Mouse (Mus musculus): Measurements from ENCODE around the gene Tmtc4.
A peak's percentile ranks its signal among the peaks of the same experiment; 100 is the strongest.

Tmtc4 gene

DNA sequence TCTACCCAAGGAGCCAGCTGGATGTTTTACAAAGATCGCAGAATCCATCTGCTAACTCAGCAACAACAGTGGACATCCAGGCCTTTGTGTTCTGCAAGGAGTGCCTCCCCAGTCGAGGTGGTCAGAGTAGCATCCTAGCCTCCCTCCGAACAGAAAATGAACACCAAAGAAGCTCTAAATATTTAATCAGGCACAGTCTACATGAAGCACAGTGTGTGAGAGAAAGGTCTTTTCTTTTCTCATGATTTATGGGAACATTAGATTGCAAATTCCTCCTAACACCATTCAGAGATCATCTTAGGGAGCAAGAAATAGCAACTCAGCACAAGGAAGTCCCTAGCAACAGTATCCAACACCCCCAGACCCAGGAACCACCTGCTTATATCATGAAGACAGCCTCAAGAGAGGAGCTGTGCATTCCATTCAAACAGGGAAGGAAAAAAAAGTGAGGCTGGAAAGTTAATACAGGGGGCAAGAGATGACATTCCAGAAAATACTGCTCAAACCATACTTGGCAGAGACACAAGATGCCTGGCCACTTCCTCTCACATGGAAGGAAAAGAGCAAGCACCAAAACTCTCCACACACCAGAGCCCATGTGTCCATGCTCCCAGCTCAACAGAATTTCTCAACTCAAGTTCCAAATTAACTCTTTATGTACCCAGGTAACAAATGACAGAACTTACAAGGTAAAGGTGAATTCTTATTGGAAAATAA is 8.8 kb downstream of the Tmtc4 start:
- no peak for DNase-seq (ENCODE audit: low spot score)

DNA sequence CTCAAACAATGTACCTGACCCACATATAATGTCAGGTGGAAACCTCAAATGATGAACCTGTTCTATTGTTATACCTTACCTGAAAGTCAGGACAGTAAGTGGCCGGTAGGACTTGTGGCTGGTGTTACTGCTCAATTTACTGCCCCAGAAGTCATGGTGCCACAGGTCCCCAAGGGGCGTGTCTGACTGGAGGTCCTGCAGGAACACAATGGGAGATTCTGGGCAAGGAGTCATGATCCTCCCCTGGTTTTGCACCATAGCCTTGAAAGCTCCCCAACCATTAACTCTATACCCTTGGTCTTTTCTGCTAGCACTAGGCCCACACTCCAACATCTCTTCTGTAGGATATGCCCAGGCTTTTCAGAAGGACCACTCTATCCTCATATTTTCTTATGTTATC is 10.7 kb downstream of the Tmtc4 start:
- DNase-seq (ENCODE audit: low spot score) = no peak

DNA sequence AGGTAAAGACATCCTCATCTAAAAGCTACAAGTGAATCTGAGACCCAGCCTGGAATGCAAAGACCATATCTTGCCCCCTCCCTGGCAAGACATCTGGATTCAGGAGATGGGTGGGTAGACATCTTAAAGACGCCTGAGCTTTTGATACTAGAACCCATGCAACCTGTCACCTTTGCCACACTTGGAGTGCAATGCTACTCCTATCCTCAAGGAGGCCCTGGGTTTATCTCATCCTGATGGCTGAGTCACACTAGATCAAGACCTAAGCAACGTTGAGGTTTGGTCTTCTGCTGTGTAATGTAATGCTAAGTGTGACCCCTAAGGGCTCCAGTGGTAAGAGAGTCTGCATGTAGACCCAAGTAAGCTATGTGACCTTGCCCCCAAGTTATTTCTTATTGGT is 15.8 kb downstream of the Tmtc4 start:
- DNase-seq (ENCODE audit: low spot score) = no peak

DNA sequence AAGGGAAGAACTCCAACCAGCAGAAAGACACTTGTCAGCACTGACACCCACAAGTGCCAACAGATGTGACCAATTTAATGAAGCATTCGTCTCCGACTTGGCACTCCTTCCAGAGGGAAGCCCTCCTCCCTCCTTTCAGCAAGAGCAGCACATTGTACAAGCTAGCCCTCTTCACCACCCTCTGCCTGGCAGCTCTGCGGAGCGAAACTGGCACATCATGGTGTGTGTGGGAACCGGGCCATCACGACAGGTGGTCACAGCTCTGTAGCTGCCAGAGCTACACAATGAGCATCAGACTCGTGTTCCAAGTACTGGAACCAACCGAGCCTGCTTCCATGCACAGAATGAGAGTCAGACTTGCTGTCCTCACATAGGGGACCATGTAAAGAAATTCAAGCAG is 25.9 kb downstream of the Tmtc4 start:
- peak; percentile 6 for DNase-seq (ENCODE audit: low spot score)

DNA sequence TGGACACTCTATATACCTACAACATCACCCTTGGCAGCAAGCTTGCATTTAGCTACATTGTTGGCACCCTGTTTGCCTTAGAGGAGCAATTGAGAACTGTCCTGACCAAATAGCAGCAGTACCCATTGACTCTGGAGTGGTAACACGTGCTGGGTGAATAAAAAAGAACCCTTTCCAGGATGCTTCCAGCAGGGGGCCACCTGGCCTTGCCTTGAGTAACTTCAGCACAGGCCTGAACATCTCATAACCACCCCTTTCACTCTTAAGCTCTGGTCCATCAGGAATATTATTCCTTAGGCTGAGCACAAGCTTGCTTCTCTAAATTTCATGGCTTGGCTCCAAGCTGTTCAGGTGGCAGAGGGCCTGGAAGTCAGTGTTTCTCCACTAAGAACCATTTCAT is 30.5 kb downstream of the Tmtc4 start:
- DNase-seq (ENCODE audit: low spot score) = peak; percentile 60

DNA sequence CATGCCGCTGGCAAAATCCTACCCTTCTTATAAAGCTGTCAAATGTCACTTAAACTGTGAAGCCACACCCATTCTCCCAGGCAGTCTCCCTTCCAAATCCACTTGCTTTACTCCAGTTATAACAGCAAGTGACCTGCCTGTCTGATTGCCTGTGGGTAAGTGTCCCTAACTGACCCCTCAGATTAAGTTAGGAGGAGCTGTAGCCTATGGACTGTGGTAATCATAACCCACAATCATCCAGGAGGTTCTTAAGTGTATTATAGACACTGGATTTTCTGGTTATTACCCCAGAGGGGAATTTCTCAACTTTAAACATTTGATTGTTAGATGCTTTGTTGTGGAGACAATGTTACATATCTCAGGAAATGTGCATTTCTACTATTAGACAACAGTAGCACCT is 31.3 kb downstream of the Tmtc4 start:
- no peak for DNase-seq (ENCODE audit: low spot score)

DNA sequence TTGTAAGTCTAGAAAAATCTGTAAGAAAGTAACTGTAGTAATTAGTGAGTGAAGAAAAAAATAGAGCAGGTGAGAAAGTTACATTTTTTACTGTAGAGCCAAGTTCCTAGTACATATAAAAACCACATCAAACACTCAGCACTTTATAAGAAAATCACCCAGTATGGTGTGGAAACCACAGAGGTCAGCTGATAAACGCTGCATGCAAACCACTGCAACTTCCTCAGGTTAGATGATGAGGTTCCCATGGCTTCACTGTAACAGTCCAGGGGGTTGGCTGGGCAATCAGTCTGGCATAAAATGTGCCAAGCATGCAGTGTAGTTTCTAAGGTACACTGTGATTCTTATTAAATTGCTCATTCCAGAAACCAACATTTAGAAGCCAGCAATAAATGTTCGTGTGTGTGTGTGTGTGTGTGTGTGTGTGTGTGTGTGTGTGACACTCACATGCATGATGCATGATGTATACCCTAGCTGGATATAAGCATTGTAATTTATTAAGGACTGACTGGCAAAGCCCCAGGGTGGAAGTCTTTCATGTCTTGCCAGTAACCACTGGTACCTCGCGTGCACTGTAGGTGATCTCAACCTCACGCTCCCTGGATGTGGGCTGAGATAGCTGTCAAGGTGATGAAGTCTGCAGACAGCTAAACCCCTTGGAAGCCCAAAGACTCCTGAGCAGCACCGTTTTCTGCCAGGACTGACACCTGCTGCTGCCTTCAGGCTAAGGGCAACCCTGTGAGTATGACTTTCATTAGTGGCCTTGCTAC is 32.0 kb downstream of the Tmtc4 start:
- DNase-seq (ENCODE audit: low spot score) = no peak

DNA sequence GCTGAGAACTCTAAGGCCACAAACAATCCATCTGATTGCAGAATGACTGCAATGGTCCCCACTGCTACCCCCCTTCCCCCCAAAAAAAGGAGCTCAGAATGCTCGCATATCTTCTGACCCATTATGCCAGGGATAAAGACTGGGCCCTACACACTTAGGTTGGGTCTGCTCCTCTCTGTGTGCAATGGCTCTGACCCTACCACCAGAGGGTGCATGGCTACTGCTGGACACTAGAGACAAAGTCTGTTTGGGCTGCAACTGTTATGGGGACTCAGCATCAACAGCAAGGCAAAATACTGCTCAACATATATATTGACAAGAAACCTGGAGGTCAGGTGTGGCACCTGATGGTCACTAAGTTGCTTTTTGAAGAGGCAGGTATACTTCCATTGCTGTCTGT is 32.9 kb downstream of the Tmtc4 start:
- DNase-seq (ENCODE audit: low spot score) = peak; percentile 24

DNA sequence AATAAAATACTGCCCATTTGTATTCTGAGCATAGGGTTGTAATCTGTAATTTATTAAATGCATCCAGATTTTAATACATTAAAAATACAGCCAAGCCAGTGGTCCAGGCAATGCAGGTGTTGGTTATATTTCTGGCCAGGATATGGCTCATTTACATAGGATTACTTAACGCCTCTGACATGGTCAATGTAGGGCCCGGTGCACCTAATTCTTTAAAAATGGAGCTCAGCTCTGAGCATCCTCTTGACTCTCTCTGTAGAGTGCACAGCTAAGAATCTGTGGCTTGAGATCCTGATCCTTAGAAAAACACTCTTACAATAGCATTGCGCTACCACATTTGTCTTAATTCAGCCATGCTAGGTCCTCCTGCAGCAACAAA is 40.4 kb downstream of the Tmtc4 start:
- DNase-seq (ENCODE audit: low spot score) = no peak

DNA sequence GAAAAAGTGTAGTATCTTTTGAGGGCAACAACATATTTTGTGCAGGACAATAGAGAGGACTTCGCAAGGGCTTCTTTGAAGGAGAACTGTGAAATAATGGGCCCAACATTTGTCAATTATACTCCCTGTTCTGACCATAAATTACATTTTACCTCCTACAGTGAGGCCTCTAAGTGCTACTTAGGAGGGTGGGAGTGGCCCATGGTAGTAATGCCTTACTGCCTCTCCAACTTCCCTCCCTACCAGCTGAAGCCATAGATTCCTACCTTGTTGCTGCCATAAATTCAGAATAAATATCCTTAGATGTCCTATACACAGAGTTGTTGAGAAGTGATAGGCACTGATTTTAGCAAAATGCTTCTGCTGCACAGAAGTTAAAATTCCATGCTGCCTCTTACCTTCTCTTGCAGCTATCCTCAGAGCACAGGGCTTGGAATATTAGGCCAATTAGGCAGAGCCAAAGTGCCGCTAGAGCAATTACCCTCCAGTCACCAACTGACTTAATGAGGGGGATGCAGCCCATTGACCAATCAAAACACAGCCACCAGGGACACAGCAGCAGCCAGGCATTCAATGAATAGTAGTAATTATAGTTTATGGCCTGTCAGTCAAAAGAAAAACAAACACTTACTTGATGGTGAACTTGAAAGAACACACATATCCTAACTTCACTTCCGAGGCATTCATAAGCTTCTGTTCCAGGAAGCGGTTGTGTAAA is 40.9 kb downstream of the Tmtc4 start:
- peak; percentile 67 for DNase-seq (ENCODE audit: low spot score)

DNA sequence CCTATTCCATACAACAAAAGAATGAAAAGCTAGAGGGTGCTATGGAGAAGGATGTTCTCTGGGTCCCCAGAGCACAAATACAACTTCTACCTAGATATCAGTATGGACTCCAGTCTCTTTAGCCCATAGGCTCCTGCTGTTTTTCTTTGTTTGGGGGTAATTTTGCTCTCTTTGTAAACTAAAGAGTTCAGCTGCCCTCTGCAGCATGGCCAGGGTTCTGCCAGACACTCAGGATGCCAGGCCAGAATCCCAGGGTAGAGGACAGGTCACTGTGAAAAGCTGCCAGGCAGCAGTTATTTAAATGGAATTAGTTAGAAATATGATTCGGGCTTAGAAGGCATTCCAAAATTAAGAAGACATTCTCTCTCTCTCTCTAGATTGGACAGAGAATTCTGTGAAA is 47.4 kb downstream of the Tmtc4 start:
- no peak for DNase-seq (ENCODE audit: low spot score)

DNA sequence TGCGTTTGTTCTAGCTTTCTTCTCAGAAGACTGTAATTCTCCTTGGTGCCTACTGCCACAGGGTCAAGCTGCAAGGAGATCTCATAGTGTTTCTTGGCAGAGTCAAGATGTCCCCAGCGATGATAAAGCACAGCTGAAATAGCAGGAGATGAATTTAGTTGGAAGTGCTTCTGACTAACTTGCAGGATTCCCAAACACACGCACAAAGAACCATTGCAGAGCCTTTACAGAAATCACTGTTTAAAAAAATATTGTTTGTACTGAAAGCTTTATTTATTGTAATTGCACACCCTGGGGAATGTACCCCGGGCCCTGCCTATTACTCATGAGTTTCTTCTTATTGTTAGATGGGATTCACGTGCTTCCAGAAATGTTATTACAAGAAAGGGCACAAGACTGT is 63.8 kb downstream of the Tmtc4 start:
- DNase-seq (ENCODE audit: low spot score) = no peak

DNA sequence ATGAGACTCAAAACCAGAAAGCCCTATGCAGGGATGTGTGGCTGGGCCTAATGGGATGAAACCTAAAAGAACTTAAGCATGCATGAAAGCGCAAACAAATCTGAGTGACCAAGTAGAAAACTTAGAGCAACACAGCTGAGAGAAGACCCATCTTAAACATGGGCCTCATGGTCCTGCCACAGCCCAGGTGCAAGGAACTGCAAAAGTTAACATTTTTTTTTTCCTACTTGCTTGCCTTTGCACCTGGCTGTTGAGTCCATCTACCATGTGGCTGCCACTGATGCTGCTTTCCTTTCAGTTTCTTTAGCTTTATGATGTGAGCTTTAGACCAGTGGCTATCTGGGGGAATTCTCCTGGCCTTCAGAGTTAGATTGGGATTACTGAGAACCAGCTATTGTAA is 66.2 kb downstream of the Tmtc4 start:
- DNase-seq (ENCODE audit: low spot score) = no peak

DNA sequence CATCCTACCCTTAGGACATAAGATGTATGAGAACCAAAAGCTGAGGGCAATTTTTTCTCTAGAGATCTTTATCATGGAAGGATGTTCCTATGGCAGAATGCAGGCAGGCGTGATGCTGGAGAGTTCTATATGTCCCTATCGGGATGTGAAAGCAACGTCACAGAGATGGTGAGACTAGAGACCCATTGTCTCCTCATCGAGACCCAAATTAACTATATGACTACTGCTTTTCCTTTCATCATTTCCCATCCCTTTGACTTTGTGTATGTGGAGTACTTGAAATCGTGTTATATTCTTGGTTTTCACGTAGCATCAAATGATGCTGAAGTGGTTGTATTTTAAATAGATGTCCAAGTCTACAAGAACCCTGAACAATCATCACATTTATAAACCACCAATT is 70.2 kb downstream of the Tmtc4 start, which contains the start of gene Ggact:
Ggact (minus strand) TSS at position 101 of the 400 bp plus-strand sequence.
- DNase-seq (ENCODE audit: low spot score) = no peak

DNA sequence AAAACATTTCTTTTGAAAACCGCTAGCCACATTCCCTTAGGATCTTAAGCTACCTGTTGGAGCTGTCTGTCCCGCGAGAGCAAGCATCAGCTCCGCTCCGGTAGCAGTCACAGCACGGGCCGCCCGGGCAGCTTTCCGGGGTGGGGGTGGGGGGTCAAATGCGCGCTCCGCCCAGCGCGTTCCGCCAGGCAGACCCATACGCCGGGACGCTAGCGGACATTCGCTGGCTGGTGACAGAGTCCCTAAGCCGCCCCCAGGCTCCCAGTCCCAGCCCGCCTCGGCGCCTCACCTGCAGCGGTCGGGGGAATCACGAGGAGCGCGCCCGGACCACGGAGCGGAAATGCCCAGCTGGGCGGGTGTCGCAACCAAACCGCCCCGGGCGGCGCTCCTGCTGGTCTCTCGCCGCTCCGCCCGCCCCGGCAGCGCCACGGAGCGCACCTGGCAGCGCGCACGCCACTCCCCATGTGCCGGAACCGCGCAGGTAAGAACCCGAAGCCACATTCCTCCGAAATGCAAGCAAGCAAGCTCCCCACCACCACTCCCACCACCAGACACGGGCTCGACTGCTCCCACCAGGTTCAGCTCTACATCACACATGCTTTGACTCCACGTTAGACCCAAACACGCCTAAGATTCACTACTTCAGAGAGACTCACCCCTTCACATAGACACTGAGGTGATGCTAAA is 70.9 kb downstream of the Tmtc4 start:
- peak; percentile 66 for DNase-seq (ENCODE audit: low spot score)

DNA sequence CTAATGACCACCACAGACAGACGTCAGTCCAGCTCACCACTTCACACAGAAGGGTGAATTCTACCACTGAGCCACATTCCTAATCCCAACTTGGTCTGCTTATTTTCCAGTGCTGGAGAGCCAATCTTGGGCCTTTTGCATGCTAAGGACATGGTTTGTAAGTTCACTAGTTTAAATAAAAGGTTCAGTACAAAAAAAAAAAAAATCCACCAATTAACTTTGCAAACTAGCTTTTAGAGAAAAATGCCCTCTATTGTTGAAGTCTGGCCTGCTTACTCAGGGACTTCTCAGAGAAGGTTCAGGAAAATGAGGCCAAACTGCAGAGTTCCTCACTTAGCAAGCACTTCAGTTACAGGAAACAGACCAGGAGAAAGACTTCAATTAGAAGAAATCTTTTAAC is 71.7 kb downstream of the Tmtc4 start:
- DNase-seq (ENCODE audit: low spot score) = no peak

DNA sequence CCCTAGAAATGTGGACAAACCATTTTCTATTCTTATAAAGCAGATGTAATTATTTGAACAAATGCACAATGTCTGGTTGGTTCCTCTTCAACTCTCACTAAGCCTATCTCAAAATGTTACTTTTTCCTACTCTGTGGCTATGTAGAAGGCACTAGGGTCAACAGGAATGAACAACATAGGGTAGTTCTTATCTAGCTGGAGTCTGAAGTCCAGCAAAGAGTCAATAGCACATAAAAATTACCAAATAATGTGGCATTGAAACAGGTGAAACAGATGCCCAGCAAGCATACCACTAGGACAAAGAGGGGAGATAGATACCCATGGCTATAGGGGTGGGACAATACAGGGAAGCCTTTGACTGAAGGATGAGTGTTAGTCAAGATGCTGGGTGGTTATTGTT is 72.6 kb downstream of the Tmtc4 start:
- no peak for DNase-seq (ENCODE audit: low spot score)

DNA sequence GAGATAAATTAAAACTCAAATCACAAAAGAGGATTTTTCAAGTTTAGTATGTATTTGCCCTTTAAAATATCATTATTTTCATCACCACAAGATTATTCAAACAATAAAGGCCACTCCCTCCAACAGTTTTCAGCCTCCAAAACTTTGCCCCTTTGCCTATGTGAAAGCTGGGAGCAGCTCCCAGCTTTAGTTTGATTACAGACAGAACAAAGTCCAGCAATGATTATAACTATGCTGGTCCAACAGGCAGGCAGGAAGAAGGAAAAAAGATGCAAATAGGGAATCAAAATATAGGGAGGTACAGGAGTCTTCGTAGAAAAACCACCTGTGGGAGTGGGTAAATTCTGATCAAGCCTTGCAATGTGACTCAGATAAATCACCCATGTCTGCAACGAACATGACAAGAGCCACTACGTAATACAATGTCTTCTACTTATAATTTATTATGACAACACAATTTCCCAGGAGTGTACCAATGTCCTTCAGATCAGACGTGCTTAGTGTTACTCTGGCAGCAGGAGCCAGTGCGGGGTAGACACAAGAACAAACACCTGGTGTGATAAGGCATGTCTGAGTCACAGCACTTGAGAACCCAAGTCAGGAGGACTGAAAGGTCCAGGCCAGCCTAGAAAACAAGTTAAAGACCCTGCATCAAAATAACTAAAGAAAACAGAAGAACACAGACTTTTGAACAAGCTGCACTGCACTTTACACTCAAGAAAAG is 74.3 kb downstream of the Tmtc4 start:
- no peak for DNase-seq (ENCODE audit: low spot score)

DNA sequence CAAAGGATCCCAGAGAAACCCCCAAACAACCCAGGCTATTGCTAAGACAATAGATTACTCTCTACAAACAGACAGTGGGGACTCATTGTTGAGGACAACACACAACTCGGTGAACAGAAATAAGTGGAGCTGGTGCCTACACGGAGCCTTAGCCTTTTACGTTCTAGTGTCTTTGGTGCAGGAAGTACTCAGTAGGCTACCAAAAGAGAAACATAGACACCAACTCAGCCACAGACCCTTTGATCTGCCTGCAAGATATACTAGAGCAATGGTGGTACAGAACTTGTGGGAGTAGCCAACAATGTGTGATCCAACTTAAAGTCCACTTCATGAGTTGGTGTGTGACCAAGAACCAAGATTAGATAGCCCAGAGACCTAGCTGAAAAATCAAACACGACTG is 75.8 kb downstream of the Tmtc4 start:
- no peak for DNase-seq (ENCODE audit: low spot score)

DNA sequence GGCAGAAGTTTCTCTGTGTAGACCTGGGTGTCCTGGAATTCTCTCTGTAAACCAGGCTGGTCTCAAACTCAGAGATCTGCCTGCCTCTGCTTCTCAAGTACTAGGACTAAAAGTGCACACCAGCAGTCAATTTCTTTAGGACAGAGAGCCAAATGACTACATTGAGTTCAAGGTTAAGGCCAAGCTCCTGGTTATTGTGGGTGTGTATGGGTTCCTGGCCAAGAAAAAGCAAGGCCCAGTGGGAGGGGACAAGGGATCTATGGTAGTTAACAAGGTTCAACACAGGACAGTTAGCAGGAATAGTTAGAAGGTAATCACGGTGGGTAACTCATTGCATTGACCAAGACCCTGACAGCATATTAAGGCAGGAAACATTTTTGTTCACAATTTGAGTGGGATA is 78.8 kb downstream of the Tmtc4 start:
- no peak for DNase-seq (ENCODE audit: low spot score)

DNA sequence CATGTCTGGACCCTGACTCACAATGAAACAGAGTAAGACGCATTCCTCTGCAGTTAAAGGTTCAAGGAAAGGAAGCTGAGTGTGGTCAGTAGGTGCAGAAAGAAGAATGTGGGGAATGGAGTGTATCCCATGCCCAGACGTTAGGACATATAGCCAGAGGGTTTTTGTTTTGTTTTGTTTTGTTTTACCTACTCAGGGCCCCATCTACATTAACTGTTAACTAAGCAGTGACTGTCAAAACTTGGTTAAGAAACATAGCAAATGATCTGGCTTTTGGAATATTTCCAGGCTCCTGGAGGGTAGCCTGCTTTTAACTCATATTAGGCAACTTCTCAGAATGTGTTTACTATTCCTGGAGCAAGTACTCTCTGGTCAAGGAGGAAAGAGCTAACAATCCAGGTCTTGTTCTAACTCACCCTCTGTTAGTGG is 79.9 kb downstream of the Tmtc4 start:
- no peak for DNase-seq (ENCODE audit: low spot score)

DNA sequence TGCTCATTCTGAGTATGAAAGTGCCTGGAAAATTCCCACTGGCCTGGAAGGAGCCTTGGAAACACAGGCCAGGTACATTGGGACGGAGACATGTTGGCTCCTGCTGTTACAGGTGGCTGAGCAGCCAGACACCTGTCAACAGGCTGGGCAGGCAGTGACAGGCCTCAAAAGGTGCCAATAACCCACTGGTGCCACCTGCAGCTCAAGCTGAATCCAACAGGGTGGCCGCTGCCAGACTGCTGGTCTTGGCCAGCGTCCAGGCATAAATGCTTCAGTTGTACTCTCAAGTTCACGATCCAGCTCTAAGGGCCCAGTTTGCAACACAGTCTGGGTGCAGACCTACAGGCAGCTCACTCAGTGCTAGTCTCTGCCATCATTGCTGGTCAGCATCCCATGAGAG is 81.0 kb downstream of the Tmtc4 start:
- no peak for DNase-seq (ENCODE audit: low spot score)
